Mouse (Mus musculus) CH12F3 (cell line): Measurements from ENCODE around the gene Ccdc117.
"Not testable (repeated sequence)": the region's sequence is repeated elsewhere in the genome, so short reads cannot be mapped to it uniquely, and the experiment has no call there.

ENCODE experiments used
- in situ Hi-C: fragments of 300-500 bp; cut with MboI; formaldehyde crosslinking; loops from 2 replicates; pipeline ENCODE4 v1.14.3; 2020; ENCODE audit warnings: low sequenced_read_pairs

Ccdc117 gene

DNA sequence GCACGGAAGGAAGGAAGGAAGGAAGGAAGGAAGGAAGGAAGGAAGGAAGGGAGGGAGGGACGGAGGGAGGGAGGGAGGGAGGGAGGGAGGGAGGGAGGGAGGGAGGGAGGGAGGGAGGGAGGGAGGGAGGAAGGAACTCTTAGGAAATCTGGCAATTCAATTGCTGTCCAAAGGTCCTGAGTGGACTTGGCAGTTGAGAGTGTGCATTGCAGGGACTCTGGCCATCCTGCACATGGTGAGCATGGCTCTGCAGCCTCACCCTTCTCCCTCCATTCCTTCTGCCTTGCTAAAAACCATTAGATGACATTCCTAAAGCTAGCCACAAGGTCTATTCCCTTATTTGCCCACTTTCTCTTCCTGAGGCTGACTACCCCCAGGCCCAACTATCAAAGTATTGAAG, 31.3 kb downstream of the Ccdc117 start:
- in situ Hi-C loops: not testable (repeated sequence)

GRCm38 (mm10) chr11:5510099-5510391, 31.9 kb downstream of the Ccdc117 start:
- in situ Hi-C loops: no loop called here

- in situ Hi-C loops: no loop called here
Measured at GRCm38 (mm10) chr11:5509215-5510098, 32.5 kb downstream of the Ccdc117 start.

- in situ Hi-C loops: no loop called here
Measured at GRCm38 (mm10) chr11:5505856-5506575, 36.0 kb downstream of the Ccdc117 start.

DNA sequence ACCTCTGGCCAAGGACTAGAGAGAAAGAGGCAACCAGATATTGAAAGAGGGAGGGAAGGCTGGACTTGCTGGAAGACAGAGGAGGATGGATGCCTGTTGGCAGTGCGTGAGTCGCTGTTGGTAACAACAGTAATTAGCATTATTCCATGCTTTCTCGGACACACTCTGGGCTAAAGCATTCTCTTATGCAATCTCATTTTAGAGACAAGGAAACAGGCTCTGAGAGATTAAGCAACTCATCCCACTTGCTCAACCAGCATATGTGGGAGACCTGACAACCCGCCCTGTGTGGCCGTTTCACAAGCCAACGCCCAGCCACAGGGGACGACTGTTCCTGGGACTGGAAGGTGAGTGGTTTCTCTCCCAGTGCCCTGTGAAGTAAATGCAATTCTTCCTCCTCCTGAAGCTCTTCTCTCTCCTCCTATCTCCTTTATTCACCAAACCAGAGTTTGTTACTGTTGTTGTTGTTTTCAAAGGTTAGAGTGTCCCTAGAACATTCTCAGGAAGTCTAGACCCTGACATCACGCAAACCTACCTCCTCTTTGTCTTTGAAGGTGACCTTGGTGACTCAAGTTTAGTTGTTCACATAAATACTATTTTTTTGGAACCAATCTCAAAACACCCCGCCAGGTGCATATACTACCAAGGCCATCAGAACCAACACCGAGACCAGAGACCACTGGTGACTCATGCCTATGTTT, 39.5 kb downstream of the Ccdc117 start:
- in situ Hi-C loops: no loop called here

DNA sequence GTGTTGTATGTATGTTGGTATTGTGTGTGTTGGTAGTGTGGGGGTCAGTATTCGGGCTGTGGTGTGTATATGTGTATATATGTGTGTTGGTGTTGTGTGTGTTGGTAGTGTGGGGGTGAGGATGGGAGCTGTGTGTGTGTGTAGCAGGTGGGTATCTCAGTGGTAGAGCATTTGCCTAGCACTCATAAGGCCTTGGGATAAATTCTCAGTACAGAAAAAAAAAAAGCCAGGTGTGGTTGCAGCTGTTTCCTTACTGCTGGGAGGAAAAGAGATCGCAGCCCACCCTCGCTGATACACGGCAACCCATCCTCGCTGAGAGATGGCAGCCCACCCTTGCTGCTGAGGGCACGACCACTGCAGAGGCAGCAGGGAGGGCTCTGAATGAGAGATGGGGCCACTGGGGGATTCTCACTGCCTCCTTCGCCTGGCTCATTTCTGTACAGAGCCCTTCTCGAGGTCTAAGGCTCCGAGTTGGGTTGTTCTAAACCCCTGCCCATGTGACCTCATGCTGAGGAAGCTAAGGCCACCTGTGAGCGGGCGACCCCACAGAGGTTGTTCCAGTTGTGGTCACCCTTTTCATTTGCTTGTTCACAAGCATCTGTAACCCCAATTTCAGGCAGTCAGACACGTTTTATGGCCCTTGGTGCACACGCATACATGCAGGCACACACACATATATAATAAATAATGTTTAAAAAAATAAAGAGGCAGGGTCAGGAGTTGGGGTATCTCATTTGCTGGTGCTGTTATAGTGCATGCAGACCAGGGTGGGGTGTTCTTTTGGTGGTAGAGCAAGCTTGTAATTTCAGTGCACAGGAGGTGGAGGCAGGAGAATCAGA, 40.9 kb downstream of the Ccdc117 start:
- in situ Hi-C loops: no loop called here

- in situ Hi-C loops: no loop called here
Measured at GRCm38 (mm10) chr11:5499961-5500644, 41.9 kb downstream of the Ccdc117 start.

GRCm38 (mm10) chr11:5498931-5499661, 42.9 kb downstream of the Ccdc117 start:
- in situ Hi-C loops: no loop called here

GRCm38 (mm10) chr11:5498422-5498821, 43.6 kb downstream of the Ccdc117 start:
- in situ Hi-C loops: no loop called here

- in situ Hi-C loops: no loop called here
Measured at GRCm38 (mm10) chr11:5496559-5497248, 45.3 kb downstream of the Ccdc117 start.

GRCm38 (mm10) chr11:5495906-5496305, 46.1 kb downstream of the Ccdc117 start:
- in situ Hi-C loops: no loop called here

DNA sequence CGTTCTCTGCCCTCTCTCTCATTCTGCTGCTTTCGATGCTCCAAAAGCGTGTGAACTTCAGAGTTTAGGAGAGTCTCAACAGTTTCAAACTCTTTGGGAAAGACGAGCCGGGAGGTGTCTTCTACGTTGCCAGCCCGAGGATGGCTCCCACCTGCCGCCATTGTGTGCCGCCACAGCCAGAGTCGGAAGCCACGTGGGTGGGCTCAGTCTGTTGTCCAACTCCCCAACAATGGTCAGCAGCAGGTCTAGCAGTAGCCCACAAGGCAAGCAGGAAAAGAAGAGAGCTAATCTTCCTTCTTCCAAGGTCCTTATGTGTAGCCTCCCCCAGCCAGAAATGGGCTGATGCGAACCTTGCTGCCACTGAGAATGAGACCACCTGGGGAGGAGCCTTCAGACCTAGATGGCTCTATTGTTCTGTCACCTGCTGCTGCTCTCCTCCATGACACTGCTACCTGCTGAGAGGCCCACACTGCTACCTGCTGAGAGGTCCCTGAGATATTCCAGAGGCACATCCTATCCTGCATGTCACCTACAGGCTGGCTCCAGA, 46.6 kb downstream of the Ccdc117 start:
- in situ Hi-C loops: no loop called here

- in situ Hi-C loops: no loop called here
Measured at GRCm38 (mm10) chr11:5493869-5494268, 48.1 kb downstream of the Ccdc117 start.

DNA sequence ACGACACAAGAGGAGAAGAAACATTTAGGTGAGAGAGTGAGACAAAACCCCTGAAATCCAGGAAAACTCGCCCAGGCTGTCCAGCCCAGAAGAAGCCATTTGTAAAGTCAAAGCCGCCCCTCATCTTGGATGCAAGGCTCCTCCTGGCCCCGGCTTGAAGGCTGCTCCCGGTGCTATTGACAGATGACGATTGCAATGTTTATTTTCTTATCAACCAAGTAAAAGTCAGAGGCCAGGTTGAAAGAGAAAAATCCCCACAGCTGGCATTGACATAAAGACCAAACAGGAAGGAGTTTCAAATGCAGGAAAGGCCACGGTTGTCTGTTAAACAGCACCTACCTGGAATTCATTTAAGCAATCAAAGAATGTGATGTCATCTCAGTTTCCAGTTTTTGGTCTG, 50.1 kb downstream of the Ccdc117 start:
- in situ Hi-C loops: no loop called here

- in situ Hi-C loops: no loop called here
Measured at GRCm38 (mm10) chr11:5490989-5491656, 50.9 kb downstream of the Ccdc117 start.

- in situ Hi-C loops: loop anchor here (10.0 kb wide), 1 partner anchor 285 kb away; no protein-coding TSS in a partner anchor
Measured at GRCm38 (mm10) chr11:5489433-5489832, 52.6 kb downstream of the Ccdc117 start.

DNA sequence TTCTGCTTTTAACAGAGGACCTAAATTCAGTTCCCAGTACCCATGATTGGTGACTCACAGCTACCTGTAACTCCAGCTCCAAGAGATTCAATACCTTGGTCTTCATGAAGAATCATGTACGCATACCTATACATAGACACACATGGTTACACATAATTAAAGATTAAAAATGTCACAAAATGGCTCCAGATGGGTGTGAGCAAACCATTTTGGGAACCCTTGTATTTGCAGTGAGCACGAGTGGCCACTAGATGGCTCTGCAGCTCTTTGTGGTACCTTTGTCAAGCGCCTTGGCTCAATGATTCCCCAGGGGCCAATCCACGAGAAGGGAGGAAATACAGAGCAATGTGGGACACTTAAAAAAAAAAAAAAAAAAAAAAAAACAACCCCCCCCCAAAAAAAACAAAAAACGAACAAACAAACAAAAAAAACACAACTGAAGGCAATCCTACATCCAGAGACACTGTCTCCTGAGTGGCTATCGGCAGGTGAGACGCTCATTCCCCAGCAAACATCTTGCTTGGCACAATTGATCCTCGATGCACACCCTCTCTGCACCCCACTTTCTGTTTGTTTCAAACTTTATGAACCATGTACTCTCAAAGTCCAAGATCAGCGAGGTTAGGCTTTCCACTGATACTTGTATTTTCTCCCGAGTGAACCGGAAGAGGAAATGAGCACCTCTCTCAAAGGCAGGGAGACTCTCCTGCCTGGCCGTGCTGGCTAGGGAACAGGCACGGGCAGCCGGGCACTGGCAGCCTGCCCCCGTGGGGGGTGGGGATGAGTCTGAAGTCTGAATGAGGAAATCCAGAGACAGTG, 56.6 kb downstream of the Ccdc117 start:
- in situ Hi-C loops: loop anchor here (10.0 kb wide), 1 partner anchor 289 kb away; no protein-coding TSS in a partner anchor
